Mouse (Mus musculus) midbrain, postnatal 0 days (tissue): Measurements from ENCODE around the gene Gsap. TPM values are rescaled to one million over a fixed set of nuclear protein-coding genes. Genes with fewer than 3 reads are reported as not detected.
"Not testable (repeated sequence)": the region's sequence is repeated elsewhere in the genome, so short reads cannot be mapped to it uniquely, and the experiment has no call there.

Experiments
- ATAC-seq: fragments of 200-750 bp; cut with Nextera tagmentation; 2 replicates; pipeline ENCODE4 v1.8.0; 2017; ENCODE audit warnings: moderate number of reproducible peaks, mild to moderate bottlenecking, moderate TSS enrichment, moderate library complexity; ENCODE audit not compliant: low FRiP score
- DNase-seq: peaks from one replicate; pipeline ENCODE4 v3.0.0-alpha.2; 2015; ENCODE audit warnings: low spot score
- H3K27ac ChIP-seq: fragments of 300-500 bp; sonication (generic); 2 replicates; pipeline ENCODE4 v1.5.1; 2014; ENCODE audit warnings: low read depth, mild to moderate bottlenecking, low read length, mixed read lengths
- H3K27me3 ChIP-seq: fragments of 300-500 bp; sonication (generic); 2 replicates; pipeline ENCODE4 v1.6.1; 2014; ENCODE audit warnings: low read length, control low read depth, mixed read lengths; ENCODE audit not compliant: insufficient read depth
- H3K36me3 ChIP-seq: fragments of 300-500 bp; sonication (generic); 2 replicates; pipeline ENCODE4 v1.6.1; 2014; ENCODE audit warnings: low read length, control low read depth, mixed read lengths; ENCODE audit not compliant: insufficient read depth
- H3K4me1 ChIP-seq: fragments of 300-500 bp; sonication (generic); 2 replicates; pipeline ENCODE4 v1.6.1; 2014; ENCODE audit warnings: mild to moderate bottlenecking, control low read depth, antibody characterized with exemption, low read length, mixed read lengths; ENCODE audit not compliant: insufficient read depth
- H3K4me2 ChIP-seq: fragments of 300-500 bp; sonication (generic); 2 replicates; pipeline ENCODE4 v1.6.1; 2014; ENCODE audit warnings: low read depth, mild to moderate bottlenecking, low read length, mixed read lengths; ENCODE audit not compliant: poor library complexity, severe bottlenecking
- H3K4me3 ChIP-seq: fragments of 300-500 bp; sonication (generic); 2 replicates; pipeline ENCODE4 v1.5.1; 2014; ENCODE audit warnings: low read depth, mild to moderate bottlenecking, low read length, moderate library complexity
- H3K9ac ChIP-seq: fragments of 300-500 bp; sonication (generic); replicated peaks from 2 replicates; pipeline ENCODE4 v1.6.1; 2014; ENCODE audit warnings: mild to moderate bottlenecking, low read length, moderate library complexity, mixed read lengths; ENCODE audit not compliant: poor library complexity, severe bottlenecking
- H3K9me3 ChIP-seq: fragments of 300-500 bp; sonication (generic); 2 replicates; pipeline ENCODE4 v1.6.1; 2016; ENCODE audit warnings: low read length, control low read depth
- CTCF ChIP-seq: IDR thresholded peaks from 2 replicates; pipeline ENCODE4 v1.5.1; 2016; ENCODE audit warnings: antibody characterized with exemption, mild to moderate bottlenecking
- WGBS: fragments of 180-500 bp; shearing (Covaris S2); extraction: QIAGEN DNeasy Blood & Tissue Kit; methylation state at CpG from one replicate; pipeline ENCODE4 v1.1.7; 2014; 5-methylcytosine and 5-hydroxymethylcytosine counted together
- polyA plus RNA-seq: library from polyadenylated mRNA; unstranded; fragments of >200 nt; fragmentation: Nextera tagmentation; extraction: Ambion mirVana; gene quantifications from 2 replicates; pipeline ENCODE4 v1.2.1, GENCODE M21; 2015
- total RNA-seq: library from RNA; depleted of rRNA; stranded (reverse); fragments of >200 nt; gene quantifications from 2 replicates; pipeline ENCODE4 v1.2.3, GENCODE M21; 2014

Gsap gene
- total and polyA plus RNA-seq, 2 experiments from 2014 or later: 5.3 to 7.2 TPM

DNA sequence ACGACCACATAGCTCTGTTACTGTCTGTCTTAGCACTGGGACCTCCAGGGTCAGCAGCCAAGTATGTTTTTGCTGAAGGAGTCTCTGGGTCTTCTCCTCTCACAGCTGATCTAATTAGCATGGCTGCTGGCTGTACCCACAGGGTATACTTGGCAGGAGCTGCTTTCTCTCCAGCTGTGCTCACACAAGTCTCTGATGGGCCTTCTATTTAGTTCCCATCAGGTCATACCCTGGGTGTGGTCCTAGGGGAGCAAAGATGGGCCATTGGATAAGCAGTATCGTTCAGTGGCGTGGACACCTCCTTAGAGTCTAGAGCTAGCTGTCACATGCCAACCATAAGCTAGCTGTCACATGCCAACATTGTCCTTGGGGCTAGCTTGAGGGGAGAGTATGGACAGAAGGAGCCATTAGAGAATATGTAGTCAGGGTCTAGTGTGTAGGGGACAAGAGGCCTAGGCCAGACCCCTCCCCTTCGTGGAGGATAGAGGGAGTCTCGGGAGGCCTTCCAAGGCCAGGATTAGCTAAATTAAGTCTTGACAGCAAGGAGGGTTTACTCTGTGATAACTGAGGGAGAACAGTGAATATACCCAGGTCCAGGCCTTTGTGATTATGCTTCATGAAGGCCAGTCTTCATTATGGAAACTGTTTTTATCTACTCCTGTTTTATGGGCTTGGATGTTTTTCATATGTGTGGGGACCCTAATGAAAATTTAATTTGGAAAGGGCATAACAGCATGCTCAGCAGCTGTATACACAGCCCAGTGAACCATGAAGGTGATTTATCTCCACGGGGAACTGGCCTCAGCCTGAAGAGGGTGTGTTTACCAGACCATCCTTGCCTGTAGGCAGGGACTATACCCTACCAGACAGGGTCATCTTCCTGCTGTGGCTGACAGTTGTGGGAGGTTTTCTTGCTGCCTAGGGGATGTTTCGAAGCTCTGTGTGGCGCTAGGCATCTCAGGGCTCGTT is 85.6 kb downstream of the Gsap start:
- Histone ChIP-seq H3K4me1 (no peaks in the 10 kb centered on the region), H3K9me3 (no peaks in the 10 kb centered on the region), H3K9ac (no peak overlapping the region), H3K36me3 (0 out of 2 replicates have a peak, but pooled peaks cover 4% of the 10 kb centered on the region), H3K4me2 (no peak overlapping the region), H3K4me3 (no peak overlapping the region), H3K27me3 (no peaks in the 10 kb centered on the region), H3K27ac (no peak overlapping the region)
- TF ChIP-seq CTCF: no peak
- peak; percentile 27; the same call in 1 of the 2 replicates for ATAC-seq
- no peak for DNase-seq
- 34% methylated on average over 9 of the region's 9 CpGs for WGBS

DNA sequence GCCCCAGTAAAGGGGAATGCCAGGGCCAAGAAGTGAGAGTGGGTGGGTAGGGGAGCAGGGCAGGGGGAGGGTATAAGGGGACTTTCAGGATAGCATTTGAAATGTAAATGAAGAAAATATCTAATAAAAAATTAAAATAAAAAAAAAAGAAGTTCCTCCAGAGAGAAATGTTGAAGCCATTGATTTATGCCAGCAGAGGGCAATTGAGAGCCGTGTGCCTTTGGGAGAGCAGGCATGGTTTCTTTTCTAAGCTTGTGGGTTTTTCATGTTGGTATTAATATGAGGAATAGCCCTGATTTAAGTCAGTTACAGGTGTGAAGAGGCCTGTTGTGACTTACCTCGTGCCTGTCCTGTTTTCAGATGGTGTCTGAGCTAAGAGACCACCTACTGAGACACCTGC is 91.6 kb downstream of the Gsap start:
- not testable (repeated sequence) for H3K27me3 ChIP-seq, DNase-seq, H3K4me1 ChIP-seq, H3K4me2 ChIP-seq, H3K9me3 ChIP-seq, H3K4me3 ChIP-seq, H3K27ac ChIP-seq, H3K36me3 ChIP-seq, H3K9ac ChIP-seq, ATAC-seq
- 50% methylated on average over 2 of the region's 2 CpGs for WGBS
- TF ChIP-seq CTCF: peak; percentile 64

DNA sequence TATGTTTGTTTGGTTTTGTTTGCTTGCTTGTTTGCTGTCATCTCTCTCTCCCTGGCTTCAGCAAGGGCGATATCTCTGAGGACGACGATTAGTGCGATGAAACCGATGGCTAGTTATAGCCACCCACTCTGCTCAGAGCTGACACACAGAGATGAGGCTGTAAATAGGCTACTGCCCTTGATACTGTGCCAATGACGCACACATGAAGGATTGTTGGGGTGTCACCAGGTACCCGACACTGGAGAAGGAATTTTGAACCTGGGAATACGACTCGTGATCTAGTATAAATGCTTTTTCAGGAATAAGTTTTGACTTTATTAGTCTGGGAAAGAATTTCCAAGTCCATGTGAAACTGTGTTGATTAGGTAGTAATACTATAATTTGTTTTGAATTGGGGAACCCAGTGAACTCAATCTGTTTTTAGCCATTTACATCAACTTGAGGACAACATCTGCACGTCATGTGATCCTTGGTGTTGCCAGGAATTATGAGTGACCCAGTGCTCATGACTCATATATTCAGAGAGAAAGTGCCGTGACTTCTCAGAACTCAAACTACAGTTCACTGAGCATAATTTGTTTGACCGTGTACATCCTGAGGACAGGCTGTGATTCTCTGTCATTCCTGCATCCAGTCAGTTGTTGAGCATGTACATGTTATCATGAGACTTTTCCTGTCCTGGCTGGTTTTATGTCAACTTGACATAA is 97.5 kb downstream of the Gsap start:
- H3K4me3 ChIP-seq: no peak overlapping the region
- TF ChIP-seq CTCF: no peak
- no peak overlapping the region for H3K27ac ChIP-seq
- no peaks in the 10 kb centered on the region for H3K9me3 ChIP-seq
- WGBS: 92% methylated on average over 12 of the region's 12 CpGs
- ATAC-seq (no peak), DNase-seq (no peak)
- no peaks in the 10 kb centered on the region for H3K36me3 ChIP-seq
- no peaks in the 10 kb centered on the region for H3K27me3 ChIP-seq
- H3K4me1 ChIP-seq: no peaks in the 10 kb centered on the region
- no peak overlapping the region for H3K4me2 ChIP-seq
- H3K9ac ChIP-seq: no peak overlapping the region

DNA sequence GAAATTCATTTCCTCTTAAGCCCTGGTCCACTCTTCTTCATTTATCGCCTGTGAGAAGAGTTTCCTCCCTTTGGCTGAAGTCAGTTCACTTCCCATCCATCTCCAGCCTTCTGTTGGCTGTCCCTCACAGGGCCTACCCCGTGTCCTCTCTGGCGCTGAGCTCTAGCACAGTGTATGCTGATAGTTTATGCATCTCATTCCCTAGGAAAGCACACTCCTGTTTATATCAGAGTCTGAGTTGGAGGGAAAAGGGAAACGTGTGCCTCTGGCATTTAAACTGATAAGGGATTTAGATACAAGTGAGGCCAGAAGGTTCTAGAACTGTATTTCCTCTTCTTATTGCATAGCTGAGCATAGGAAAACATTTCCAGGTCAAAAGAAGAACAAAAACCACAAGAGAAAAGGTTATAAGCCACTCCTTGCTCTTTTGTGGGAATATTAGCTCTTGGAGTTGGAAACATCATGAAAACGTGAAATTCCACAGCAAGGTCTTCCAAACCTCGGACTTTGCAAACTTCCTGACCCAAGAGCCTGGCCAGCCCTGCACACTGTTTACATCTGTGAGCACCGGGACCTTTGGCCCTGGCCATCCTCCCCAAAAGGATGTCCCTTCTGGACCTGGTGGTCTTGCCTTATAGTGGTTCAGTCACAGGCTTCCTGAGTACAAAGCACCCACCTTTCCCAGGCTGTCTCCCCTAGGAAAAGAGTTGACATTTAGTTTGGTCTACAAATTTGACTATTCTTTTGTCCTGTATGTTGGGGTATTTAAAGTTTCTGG is 102.8 kb downstream of the Gsap start:
- ATAC-seq (no peak), DNase-seq (no peak)
- 81% methylated on average over 7 of the region's 7 CpGs for WGBS
- H3K4me2 ChIP-seq: no peak overlapping the region
- no peaks in the 10 kb centered on the region for H3K27me3 ChIP-seq
- H3K4me3 ChIP-seq: no peak overlapping the region
- H3K9ac ChIP-seq: no peak overlapping the region
- no peaks in the 10 kb centered on the region for H3K36me3 ChIP-seq
- H3K4me1 ChIP-seq: no peaks in the 10 kb centered on the region
- no peak overlapping the region for H3K27ac ChIP-seq
- no peak for TF ChIP-seq CTCF
- H3K9me3 ChIP-seq: no peaks in the 10 kb centered on the region

DNA sequence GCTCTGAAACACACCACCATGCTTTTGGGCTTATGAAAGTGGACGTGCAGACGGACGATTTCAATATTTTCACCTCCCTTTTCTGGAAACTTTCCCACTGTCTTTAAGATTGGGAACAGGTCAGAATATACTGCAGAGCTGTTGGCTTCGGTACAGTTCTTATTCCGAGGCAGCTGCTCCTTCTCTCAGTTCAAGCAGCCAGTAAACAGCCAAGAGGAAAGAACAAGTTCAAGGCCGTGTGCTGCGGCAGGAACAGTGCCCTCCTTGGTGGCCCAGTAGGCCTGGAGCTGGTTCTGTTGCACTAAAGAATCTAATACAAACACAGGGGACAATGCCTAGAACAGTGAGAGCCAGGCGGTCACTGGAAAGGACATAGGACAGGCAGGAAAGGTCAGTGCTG is 104.5 kb downstream of the Gsap start:
- Histone ChIP-seq H3K9ac (no peak overlapping the region), H3K4me1 (no peaks in the 10 kb centered on the region), H3K27ac (no peak overlapping the region), H3K36me3 (no peaks in the 10 kb centered on the region), H3K4me2 (no peak overlapping the region), H3K4me3 (no peak overlapping the region), H3K9me3 (no peaks in the 10 kb centered on the region), H3K27me3 (no peaks in the 10 kb centered on the region)
- no peak for ATAC-seq
- DNase-seq: no peak
- no peak for TF ChIP-seq CTCF
- 91% methylated on average over 8 of the region's 8 CpGs for WGBS
